Mouse (Mus musculus) hindbrain, postnatal 0 days (tissue): ENCODE results near the gene Tmem212. TPM values are rescaled to one million over a fixed set of nuclear protein-coding genes. Genes with fewer than 3 reads are reported as not detected.

Source experiments
- ATAC-seq: fragments of 200-750 bp; cut with Nextera tagmentation; 2 replicates; pipeline ENCODE4 v1.8.0; 2017; ENCODE audit warnings: mild to moderate bottlenecking, moderate TSS enrichment, moderate library complexity
- DNase-seq: peaks from one replicate; pipeline ENCODE4 v3.0.0-alpha.2; 2015; ENCODE audit warnings: low spot score
- H3K27ac ChIP-seq: fragments of 300-500 bp; sonication (generic); 2 replicates; pipeline ENCODE4 v1.5.1; 2014; ENCODE audit warnings: mild to moderate bottlenecking
- H3K27me3 ChIP-seq: fragments of 300-500 bp; sonication (generic); 2 replicates; pipeline ENCODE4 v1.6.1; 2014; ENCODE audit warnings: low read length, mixed read lengths; ENCODE audit not compliant: insufficient read depth
- H3K36me3 ChIP-seq: fragments of 300-500 bp; sonication (generic); 2 replicates; pipeline ENCODE4 v1.6.1; 2014; ENCODE audit warnings: low read length, mixed read lengths; ENCODE audit not compliant: insufficient read depth
- H3K4me1 ChIP-seq: fragments of 300-500 bp; sonication (generic); 2 replicates; pipeline ENCODE4 v1.6.1; 2014; ENCODE audit warnings: antibody characterized with exemption, low read length, mixed read lengths; ENCODE audit not compliant: insufficient read depth
- H3K4me2 ChIP-seq: fragments of 300-500 bp; sonication (generic); 2 replicates; pipeline ENCODE4 v1.6.1; 2014; ENCODE audit warnings: low read depth, mild to moderate bottlenecking, low read length, moderate library complexity, mixed read lengths
- H3K4me3 ChIP-seq: fragments of 300-500 bp; sonication (generic); 2 replicates; pipeline ENCODE4 v1.5.1; 2014; ENCODE audit warnings: low read length
- H3K9ac ChIP-seq: fragments of 300-500 bp; sonication (generic); replicated peaks from 2 replicates; pipeline ENCODE4 v1.6.1; 2014; ENCODE audit warnings: mild to moderate bottlenecking, low read length, moderate library complexity, mixed read lengths
- H3K9me3 ChIP-seq: fragments of 300-500 bp; sonication (generic); 2 replicates; pipeline ENCODE4 v1.6.1; 2016; ENCODE audit warnings: low read length, mixed read lengths
- CTCF ChIP-seq: IDR thresholded peaks from 2 replicates; pipeline ENCODE4 v1.5.1; 2016; ENCODE audit warnings: antibody characterized with exemption, control low read depth, low read depth
- WGBS: fragments of 180-500 bp; shearing (Covaris S2); extraction: QIAGEN DNeasy Blood & Tissue Kit; methylation state at CpG from one replicate; pipeline ENCODE4 v1.1.7; 2014; 5-methylcytosine and 5-hydroxymethylcytosine counted together
- polyA plus RNA-seq: library from polyadenylated mRNA; unstranded; fragments of >200 nt; fragmentation: Nextera tagmentation; extraction: Ambion mirVana; gene quantifications from 2 replicates; pipeline ENCODE4 v1.2.1, GENCODE M21; 2015
- total RNA-seq: library from RNA; depleted of rRNA; stranded (reverse); fragments of >200 nt; gene quantifications from 2 replicates; pipeline ENCODE4 v1.2.3, GENCODE M21; 2014

Gene Tmem212
- total and polyA plus RNA-seq, 2 experiments from 2014 or later = 1.6 to 7.2 TPM

GRCm38 (mm10) chr3:27840311-27840710, 55.9 kb downstream of the Tmem212 start:
- Histone ChIP-seq H3K27ac (no peak overlapping the region), H3K9ac (no peak overlapping the region), H3K4me2 (no peak overlapping the region), H3K9me3 (no peaks in the 10 kb centered on the region), H3K36me3 (no peaks in the 10 kb centered on the region), H3K4me1 (no peaks in the 10 kb centered on the region), H3K4me3 (no peak overlapping the region), H3K27me3 (no peaks in the 10 kb centered on the region)
- 73% methylated on average over 9 of the region's 9 CpGs for WGBS
- ATAC-seq = no peak
- no peak for TF ChIP-seq CTCF
- DNase-seq = no peak

GRCm38 (mm10) chr3:27839795-27840194, 56.4 kb downstream of the Tmem212 start:
- DNase-seq = no peak
- TF ChIP-seq CTCF = no peak
- no peaks in the 10 kb centered on the region for H3K4me1 ChIP-seq
- H3K4me3 ChIP-seq = no peak overlapping the region
- H3K9me3 ChIP-seq = no peaks in the 10 kb centered on the region
- no peak overlapping the region for H3K27ac ChIP-seq
- no peak overlapping the region for H3K9ac ChIP-seq
- 84% methylated on average over 3 of the region's 3 CpGs for WGBS
- ATAC-seq = no peak
- no peaks in the 10 kb centered on the region for H3K27me3 ChIP-seq
- H3K36me3 ChIP-seq = no peaks in the 10 kb centered on the region
- no peak overlapping the region for H3K4me2 ChIP-seq

- no peak for ATAC-seq
- H3K9ac ChIP-seq = no peak overlapping the region
- H3K4me2 ChIP-seq = no peak overlapping the region
- no peak for TF ChIP-seq CTCF
- no peaks in the 10 kb centered on the region for H3K9me3 ChIP-seq
- no peaks in the 10 kb centered on the region for H3K27me3 ChIP-seq
- no peaks in the 10 kb centered on the region for H3K36me3 ChIP-seq
- no peak overlapping the region for H3K4me3 ChIP-seq
- no peak for DNase-seq
- no peak overlapping the region for H3K27ac ChIP-seq
- 90% methylated on average over 9 of the region's 9 CpGs for WGBS
- no peaks in the 10 kb centered on the region for H3K4me1 ChIP-seq
These were observed 56.9 kb downstream of the Tmem212 start for GRCm38 (mm10) chr3:27839231-27839630.

GRCm38 (mm10) chr3:27836297-27836696, 59.9 kb downstream of the Tmem212 start:
- WGBS = 83% methylated on average over 3 of the region's 3 CpGs
- TF ChIP-seq CTCF = no peak
- Histone ChIP-seq H3K4me2 (no peak overlapping the region), H3K27me3 (no peaks in the 10 kb centered on the region), H3K4me1 (no peaks in the 10 kb centered on the region), H3K9me3 (no peaks in the 10 kb centered on the region), H3K9ac (no peak overlapping the region), H3K4me3 (no peak overlapping the region), H3K36me3 (no peaks in the 10 kb centered on the region), H3K27ac (no peak overlapping the region)
- ATAC-seq = no peak
- no peak for DNase-seq

- H3K27me3 ChIP-seq = no peaks in the 10 kb centered on the region
- DNase-seq (no peak), ATAC-seq (no peak)
- WGBS = 94% methylated on average over 8 of the region's 8 CpGs
- no peak overlapping the region for H3K4me2 ChIP-seq
- no peak for TF ChIP-seq CTCF
- H3K36me3 ChIP-seq = no peaks in the 10 kb centered on the region
- no peak overlapping the region for H3K27ac ChIP-seq
- H3K9ac ChIP-seq = no peak overlapping the region
- no peak overlapping the region for H3K4me3 ChIP-seq
- H3K4me1 ChIP-seq = no peaks in the 10 kb centered on the region
- no peaks in the 10 kb centered on the region for H3K9me3 ChIP-seq
These were observed 60.4 kb downstream of the Tmem212 start for GRCm38 (mm10) chr3:27835786-27836185.

- Histone ChIP-seq H3K4me1 (no peaks in the 10 kb centered on the region), H3K9ac (no peak overlapping the region), H3K36me3 (no peaks in the 10 kb centered on the region), H3K4me2 (no peak overlapping the region), H3K27ac (no peak overlapping the region), H3K27me3 (no peaks in the 10 kb centered on the region), H3K4me3 (no peak overlapping the region), H3K9me3 (no peaks in the 10 kb centered on the region)
- no peak for ATAC-seq
- no peak for DNase-seq
- WGBS = 82% methylated on average over 3 of the region's 3 CpGs
- no peak for TF ChIP-seq CTCF
These were observed 67.4 kb downstream of the Tmem212 start for GRCm38 (mm10) chr3:27828755-27829154.

- H3K4me1 ChIP-seq = no peaks in the 10 kb centered on the region
- H3K27me3 ChIP-seq = no peaks in the 10 kb centered on the region
- 82% methylated on average over 3 of the region's 3 CpGs for WGBS
- H3K36me3 ChIP-seq = no peaks in the 10 kb centered on the region
- TF ChIP-seq CTCF = no peak
- no peak for DNase-seq
- no peak overlapping the region for H3K4me2 ChIP-seq
- H3K9ac ChIP-seq = no peak overlapping the region
- no peak overlapping the region for H3K4me3 ChIP-seq
- ATAC-seq = no peak
- H3K9me3 ChIP-seq = no peaks in the 10 kb centered on the region
- H3K27ac ChIP-seq = no peak overlapping the region
These were observed 68.9 kb downstream of the Tmem212 start for GRCm38 (mm10) chr3:27827236-27827635.
